In the genomic region with DNA sequence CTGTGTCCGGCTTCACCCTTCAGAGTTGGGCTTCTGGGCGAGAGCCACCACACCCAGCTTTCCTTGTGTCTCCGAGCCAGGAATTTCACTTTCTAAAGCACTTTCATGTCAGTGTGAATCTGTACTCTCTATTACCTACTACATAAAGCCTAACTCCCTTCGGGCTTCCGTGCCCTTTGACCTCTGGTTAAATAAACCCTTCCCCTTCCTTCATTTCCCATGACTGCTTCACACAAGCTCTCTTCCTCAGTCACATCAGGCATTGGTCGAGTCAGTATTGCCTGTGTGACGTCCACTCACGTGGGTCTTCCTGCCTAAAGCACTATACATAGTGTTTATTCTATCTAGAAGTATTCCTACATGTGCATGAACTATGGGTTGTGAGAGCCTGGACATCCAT, we compare ENCODE assay signal across 14 mouse cellular contexts.
DNase-seq lines count a peak whose midpoint lies in the region; ATAC-seq and TF ChIP-seq lines count a peak whose summit lies in the region.
"Had no signal": no experiment of that assay in that cellular context is flagged by ENCODE, and none has a peak within 500 bp of the region (broad histone marks: within the 10 kb centered on the region; RNA-seq: fewer than 3 reads in every experiment).

No protein-coding gene starts in this region.

- WGBS in liver, adult 2 months = 18% methylated on average over 8 of the region's 8 CpGs
- WGBS in embryonic facial prominence, embryonic 10.5 days = 32% methylated on average over 8 of the region's 8 CpGs
- WGBS in liver, embryonic 12.5 days (ENCODE audit: insufficient replicate concordance) = 71% methylated on average over 8 of the region's 8 CpGs

- DNase-seq in liver, adult 2 months (ENCODE audit: extremely low read depth, low read depth, low spot score) = peak; percentile 53
- no peak for DNase-seq in liver
- DNase-seq in embryonic facial prominence, embryonic 10.5 days (ENCODE audit: low spot score) = no peak
- peak; percentile 76 for DNase-seq in yolk sac, embryonic 10.5 days (ENCODE audit: low spot score)
- no peak for DNase-seq in frontal cortex, postnatal 10 days (ENCODE audit: low spot score in 2 of 2)
- no peak for DNase-seq in left cerebral cortex, postnatal 14 days (ENCODE audit: low spot score in 2 of 2)
- DNase-seq: adrenal gland, postnatal 10 days; cerebellum, postnatal 10 days; lung, adult 18-20 months; right cerebral cortex, adult 18-20 months; thymus, postnatal 4 days had no signal

- peak overlapping the region; percentile 1; the same call in 1 of the 2 replicates for H3K4me2 ChIP-seq in liver, embryonic 12.5 days

- peak; percentile 58 for ATAC-seq in liver, embryonic 12.5 days
- ATAC-seq: Patski had no signal

- no peaks in the 10 kb centered on the region for H3K27me3 ChIP-seq in liver, adult 2 months (ENCODE audit: control insufficient read depth, insufficient read depth, low read length)
- no peaks in the 10 kb centered on the region for H3K27me3 ChIP-seq in embryonic facial prominence, embryonic 10.5 days (replicated peaks; ENCODE audit: low read depth, poor library complexity, severe bottlenecking)
- no peaks in the 10 kb centered on the region for H3K27me3 ChIP-seq in liver, embryonic 12.5 days (replicated peaks)
- H3K27me3 ChIP-seq: CH12.LX, Patski had no signal

- peaks cover 14% of the 10 kb centered on the region for H3K4me1 ChIP-seq in liver, adult 2 months (ENCODE audit: control insufficient read depth, insufficient read depth, low read length)
- peaks cover 29% of the 10 kb centered on the region for H3K4me1 ChIP-seq in embryonic facial prominence, embryonic 10.5 days
- H3K4me1 ChIP-seq in liver, embryonic 12.5 days = peaks cover 16% of the 10 kb centered on the region

- no peaks in the 10 kb centered on the region for H3K36me3 ChIP-seq in liver, adult 2 months (ENCODE audit: control insufficient read depth, insufficient read depth, low read length)
- peaks cover 7% of the 10 kb centered on the region; the same call in 1 of the 2 replicates for H3K36me3 ChIP-seq in embryonic facial prominence, embryonic 10.5 days (replicated peaks)
- no peaks in the 10 kb centered on the region for H3K36me3 ChIP-seq in liver, embryonic 12.5 days

- H3K4me3 ChIP-seq in liver, adult 2 months (ENCODE audit: insufficient read depth, low read depth, low read length) = 0 out of 2 replicates have a peak overlapping the region, but pooled peaks have one; percentile 8
- H3K4me3 ChIP-seq in embryonic facial prominence, embryonic 10.5 days = no peak overlapping the region
- H3K4me3 ChIP-seq in liver, embryonic 12.5 days = no peak overlapping the region

- TF ChIP-seq POLR2A in liver, adult 2 months (IDR thresholded peaks at IDR 0.05; ENCODE audit: extremely low read depth, insufficient read depth, low read length) = no peak

- peak overlapping the region; percentile 33 for H3K9ac ChIP-seq in liver, adult 2 months (ENCODE audit: low read depth, low read length)
- no peak overlapping the region for H3K9ac ChIP-seq in liver, embryonic 12.5 days

- no peaks in the 10 kb centered on the region for H3K9me3 ChIP-seq in embryonic facial prominence, embryonic 10.5 days
- no peaks in the 10 kb centered on the region for H3K9me3 ChIP-seq in liver, embryonic 12.5 days (replicated peaks)

- peaks cover 11% of the 10 kb centered on the region; the same call in 1 of the 2 replicates for H3K79me2 ChIP-seq in liver, adult 2 months (ENCODE audit: control insufficient read depth, insufficient read depth, low read length)

- intact Hi-C loops in left cerebral cortex, postnatal 14 days (cut with DNase I) = no loop called here

- peak overlapping the region; percentile 77 for H3K27ac ChIP-seq in liver, adult 2 months (replicated peaks; ENCODE audit: insufficient read depth, low read depth, low read length)
- peak overlapping the region; percentile 54; the same call in 1 of the 2 replicates for H3K27ac ChIP-seq in embryonic facial prominence, embryonic 10.5 days (replicated peaks)
- peak overlapping the region; percentile 53 for H3K27ac ChIP-seq in liver, embryonic 12.5 days

- TF ChIP-seq CTCF in liver, adult 2 months (IDR thresholded peaks at IDR 0.05; ENCODE audit: low read depth, low read length) = no peak

Comparison
In these comparisons a context has a peak if more than half of its experiments do, and no peak if none do; other contexts are left out.
1. DNase-seq: peak in liver, adult 2 months (single experiment) and yolk sac, embryonic 10.5 days (single experiment); none in liver (single experiment), embryonic facial prominence, embryonic 10.5 days (single experiment), frontal cortex, postnatal 10 days (0 of 2) and left cerebral cortex, postnatal 14 days (0 of 2).
2. Peak in every context shown above with its lines, with median percentiles within 50 percentile points of each other: H3K27ac ChIP-seq.